Mouse (Mus musculus) CD4-positive naive resting alpha-beta T cell, adult 76 days (primary cell): ENCODE data around the gene Ace2. TPM values are rescaled to one million over a fixed set of nuclear protein-coding genes. Genes with fewer than 3 reads are reported as not detected.

Experiments used
- total RNA-seq: library from RNA; stranded (reverse); gene quantifications from one replicate; pipeline ENCODE4 v1.2.4, GENCODE M21; 2023

Ace2 gene
- total RNA-seq: not detected

GRCm38 (mm10) chrX:164139032-164139431 lies at the start of gene Ace2:
TSS of gene Ace2 (plus strand) at chrX:164139332.

Other genes with a start within 250 kb of the Ace2 start
- 13.7 TPM for gene Ap1s2, start 230.3 kb upstream of the Ace2 start, total RNA-seq
- 94.3 TPM for gene Zrsr2, start 180.7 kb upstream of the Ace2 start, total RNA-seq
- not detected for gene Car5b, start 111.3 kb upstream of the Ace2 start, total RNA-seq
- gene Siah1b, start 62.8 kb upstream of the Ace2 start, total RNA-seq: 7.8 TPM
- not detected for gene Cltrn, start 50.5 kb upstream of the Ace2 start, total RNA-seq
- gene Bmx, start 118.9 kb downstream of the Ace2 start, total RNA-seq: not detected
- not detected for gene Pir, start 130.0 kb downstream of the Ace2 start, total RNA-seq
- gene Vegfd, start 234.0 kb downstream of the Ace2 start, total RNA-seq: not detected